35 mouse cellular contexts compared by ENCODE assay signal in the genomic region with DNA sequence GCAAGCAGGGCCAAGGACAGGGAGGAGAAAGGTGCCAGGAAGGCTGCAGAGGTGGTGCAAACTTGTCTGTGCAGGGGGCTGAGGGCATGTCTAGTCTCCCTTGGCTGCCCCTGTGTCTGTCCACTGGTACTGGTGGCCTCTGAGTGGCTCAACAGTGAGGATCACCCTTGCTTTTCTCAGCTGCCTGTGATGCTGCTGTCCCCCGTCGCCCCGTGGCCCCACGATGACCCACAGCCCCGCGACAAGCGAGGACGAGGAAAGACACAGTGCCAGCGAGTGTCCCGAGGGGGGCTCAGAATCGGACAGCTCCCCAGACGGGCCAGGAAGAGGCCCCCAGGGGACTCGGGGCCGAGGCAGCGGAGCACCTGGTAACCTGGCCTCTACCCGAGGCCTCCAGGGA. TPM values are rescaled to one million over a fixed set of nuclear protein-coding genes. Genes with fewer than 3 reads are reported as not detected.
DNase-seq lines count a peak whose midpoint lies in the region; ATAC-seq and TF ChIP-seq lines count a peak whose summit lies in the region.
"Had no signal": no experiment of that assay in that cellular context is flagged by ENCODE, and none has a peak within 500 bp of the region (broad histone marks: within the 10 kb centered on the region; RNA-seq: fewer than 3 reads in every experiment).

No protein-coding gene starts in this region.

- no peaks in the 10 kb centered on the region for H3K27me3 ChIP-seq in cerebellum, adult 2 months (ENCODE audit: control insufficient read depth, insufficient read depth, low read length)
- no peaks in the 10 kb centered on the region for H3K27me3 ChIP-seq in hindbrain, postnatal 0 days (ENCODE audit: insufficient read depth, low read length)
- H3K27me3 ChIP-seq in hindbrain, embryonic 11.5 days (ENCODE audit: control insufficient read depth, insufficient read depth, low read length): 0 out of 2 replicates have a peak, but pooled peaks cover 2% of the 10 kb centered on the region
- H3K27me3 ChIP-seq in limb, embryonic 13.5 days: peaks cover 46% of the 10 kb centered on the region
- peaks cover 64% of the 10 kb centered on the region for H3K27me3 ChIP-seq in limb, embryonic 10.5 days (ENCODE audit: low read depth, poor library complexity, severe bottlenecking)
- 0 out of 2 replicates have a peak, but pooled peaks cover 6% of the 10 kb centered on the region for H3K27me3 ChIP-seq in neural tube, embryonic 13.5 days

- DNase-seq in cerebellum, adult 8-10 months: peak; percentile 27
- DNase-seq in cerebellum, adult 2 months: no peak
- DNase-seq in hindbrain, postnatal 0 days (ENCODE audit: low spot score): no peak
- DNase-seq in hindbrain, embryonic 11.5 days (ENCODE audit: low spot score): no peak
- DNase-seq in limb, embryonic 10.5 days (ENCODE audit: low spot score): no peak
- DNase-seq in neural tube, embryonic 10.5 days (ENCODE audit: extremely low spot score, low spot score): no peak
- DNase-seq: adrenal gland, adult 8-10 months; gastrocnemius, postnatal 25 days; heart, adult 18-20 months; heart, postnatal 4 days; kidney, postnatal 14 days; liver, postnatal 0 days; right cerebral cortex, postnatal 4 days; thymus, adult 2 months; thymus, postnatal 36 days had no signal

- 67% methylated on average over 16 of the region's 16 CpGs for WGBS in cerebellum, adult 2 months
- WGBS in hindbrain, postnatal 0 days: 61% methylated on average over 16 of the region's 16 CpGs
- WGBS in hindbrain, embryonic 11.5 days: 59% methylated on average over 16 of the region's 16 CpGs
- WGBS in limb, embryonic 13.5 days: 58% methylated on average over 16 of the region's 16 CpGs
- 56% methylated on average over 16 of the region's 16 CpGs for WGBS in limb, embryonic 10.5 days
- WGBS in neural tube, embryonic 13.5 days: 65% methylated on average over 16 of the region's 16 CpGs

- no peak for TF ChIP-seq CTCF in cerebellum, adult 2 months (IDR thresholded peaks at IDR 0.05; ENCODE audit: borderline replicate concordance, insufficient read depth, low read depth, low read length)
- TF ChIP-seq CTCF in hindbrain, postnatal 0 days (IDR thresholded peaks at IDR 0.05; ENCODE audit: low read depth): no peak

- H3K4me3 ChIP-seq in cerebellum, adult 2 months (replicated peaks; ENCODE audit: insufficient read depth, low read depth, low read length): no peak overlapping the region
- no peak overlapping the region for H3K4me3 ChIP-seq in hindbrain, postnatal 0 days (ENCODE audit: low read length)
- H3K4me3 ChIP-seq in hindbrain, embryonic 11.5 days (ENCODE audit: low read depth, low read length): no peak overlapping the region
- H3K4me3 ChIP-seq in limb, embryonic 13.5 days: no peak overlapping the region
- H3K4me3 ChIP-seq in limb, embryonic 10.5 days: no peak overlapping the region
- no peak overlapping the region for H3K4me3 ChIP-seq in neural tube, embryonic 13.5 days
- H3K4me3 ChIP-seq: embryonic facial prominence, embryonic 15.5 days; liver, embryonic 12.5 days had no signal

- peaks cover 6% of the 10 kb centered on the region; the same call in 1 of the 2 replicates for H3K4me1 ChIP-seq in cerebellum, adult 2 months (ENCODE audit: control insufficient read depth, insufficient read depth, low read length)
- 0 out of 2 replicates have a peak, but pooled peaks cover 4% of the 10 kb centered on the region for H3K4me1 ChIP-seq in hindbrain, postnatal 0 days (ENCODE audit: insufficient read depth, low read length)
- H3K4me1 ChIP-seq in hindbrain, embryonic 11.5 days (replicated peaks; ENCODE audit: control insufficient read depth, insufficient read depth, low read length): peaks cover 8% of the 10 kb centered on the region; the same call in 1 of the 2 replicates
- H3K4me1 ChIP-seq in limb, embryonic 13.5 days: peaks cover 36% of the 10 kb centered on the region
- peaks cover 33% of the 10 kb centered on the region for H3K4me1 ChIP-seq in limb, embryonic 10.5 days
- peaks cover 33% of the 10 kb centered on the region for H3K4me1 ChIP-seq in neural tube, embryonic 13.5 days (replicated peaks)

- no peak overlapping the region for H3K27ac ChIP-seq in cerebellum, adult 2 months (ENCODE audit: insufficient read depth, low read length)
- H3K27ac ChIP-seq in hindbrain, postnatal 0 days: no peak overlapping the region
- H3K27ac ChIP-seq in hindbrain, embryonic 11.5 days (ENCODE audit: low read depth, low read length): no peak overlapping the region
- H3K27ac ChIP-seq in limb, embryonic 13.5 days: no peak overlapping the region
- no peak overlapping the region for H3K27ac ChIP-seq in limb, embryonic 10.5 days
- no peak overlapping the region for H3K27ac ChIP-seq in neural tube, embryonic 13.5 days (replicated peaks)
- H3K27ac ChIP-seq: embryonic facial prominence, embryonic 10.5 days; embryonic facial prominence, embryonic 15.5 days; liver, embryonic 12.5 days; stomach, postnatal 0 days had no signal

- no peak overlapping the region for H3K9ac ChIP-seq in hindbrain, postnatal 0 days (replicated peaks; ENCODE audit: low read length)
- H3K9ac ChIP-seq in hindbrain, embryonic 11.5 days (ENCODE audit: low read depth, low read length): no peak overlapping the region
- peak overlapping the region; percentile 1; the same call in 1 of the 2 replicates for H3K9ac ChIP-seq in limb, embryonic 13.5 days
- peak overlapping the region; percentile 34; the same call in 1 of the 2 replicates for H3K9ac ChIP-seq in neural tube, embryonic 13.5 days
- H3K9ac ChIP-seq: embryonic facial prominence, embryonic 15.5 days; liver, embryonic 12.5 days; liver, postnatal 0 days had no signal

- 0 out of 2 replicates have a peak, but pooled peaks cover 12% of the 10 kb centered on the region for H3K36me3 ChIP-seq in hindbrain, postnatal 0 days (ENCODE audit: insufficient read depth, low read length)
- no peaks in the 10 kb centered on the region for H3K36me3 ChIP-seq in hindbrain, embryonic 11.5 days (ENCODE audit: control insufficient read depth, insufficient read depth, low read length)
- H3K36me3 ChIP-seq in limb, embryonic 13.5 days: peaks cover 6% of the 10 kb centered on the region
- no peaks in the 10 kb centered on the region for H3K36me3 ChIP-seq in limb, embryonic 10.5 days
- H3K36me3 ChIP-seq in neural tube, embryonic 13.5 days: peaks cover 47% of the 10 kb centered on the region
- H3K36me3 ChIP-seq: embryonic facial prominence, embryonic 15.5 days; G1E; liver, embryonic 12.5 days had no signal

- ATAC-seq in hindbrain, postnatal 0 days: no peak
- no peak for ATAC-seq in hindbrain, embryonic 11.5 days (ENCODE audit: low FRiP score)
- no peak for ATAC-seq in limb, embryonic 13.5 days (ENCODE audit: low FRiP score, low read depth)
- no peak for ATAC-seq in neural tube, embryonic 13.5 days (ENCODE audit: low read depth)
- ATAC-seq: intestine, postnatal 0 days; liver, embryonic 12.5 days; liver, postnatal 0 days had no signal

- H3K9me3 ChIP-seq in hindbrain, postnatal 0 days (ENCODE audit: low read length): no peaks in the 10 kb centered on the region
- no peaks in the 10 kb centered on the region for H3K9me3 ChIP-seq in hindbrain, embryonic 11.5 days (ENCODE audit: control insufficient read depth, low read length)
- no peaks in the 10 kb centered on the region for H3K9me3 ChIP-seq in limb, embryonic 13.5 days
- H3K9me3 ChIP-seq in limb, embryonic 10.5 days (replicated peaks): no peaks in the 10 kb centered on the region
- H3K9me3 ChIP-seq in neural tube, embryonic 13.5 days: no peaks in the 10 kb centered on the region
- H3K9me3 ChIP-seq: embryonic facial prominence, embryonic 10.5 days; embryonic facial prominence, embryonic 15.5 days; G1E; liver, embryonic 12.5 days had no signal

- no peak for TF ChIP-seq POLR2A in cerebellum, adult 2 months (IDR thresholded peaks at IDR 0.05; ENCODE audit: borderline replicate concordance, insufficient read depth, low read length)

- H3K4me2 ChIP-seq in hindbrain, postnatal 0 days (ENCODE audit: low read depth, low read length): 0 out of 2 replicates have a peak overlapping the region, but pooled peaks have one; percentile 62
- no peak overlapping the region for H3K4me2 ChIP-seq in hindbrain, embryonic 11.5 days (replicated peaks; ENCODE audit: low read depth, low read length)
- no peak overlapping the region for H3K4me2 ChIP-seq in limb, embryonic 13.5 days (replicated peaks)
- no peak overlapping the region for H3K4me2 ChIP-seq in neural tube, embryonic 13.5 days
- H3K4me2 ChIP-seq: embryonic facial prominence, embryonic 15.5 days; heart, embryonic 11.5 days; liver, embryonic 12.5 days had no signal

RNA-seq across cellular contexts. Expression of a gene that starts 2.4 kb away (rescaled TPM):
- 51.4 and 60.7 TPM in 2 replicates for polyA plus RNA-seq in cerebellum, adult 2 months (2012; rRNA removed)
- 39.0 and 41.8 TPM in 2 replicates for total RNA-seq in hindbrain, postnatal 0 days (2014; rRNA removed)
- polyA plus RNA-seq in hindbrain, postnatal 0 days (2015; fragmentation: Nextera tagmentation; extraction: Ambion mirVana): 36.3 and 36.6 TPM in 2 replicates
- 5.1 and 6.9 TPM in 2 replicates for polyA plus RNA-seq in hindbrain, embryonic 11.5 days (2014; fragmentation: Nextera tagmentation; extraction: Ambion mirVana)
- 3.1 and 3.3 TPM in 2 replicates for polyA plus RNA-seq in limb, embryonic 13.5 days (2015; fragmentation: Nextera tagmentation; extraction: Ambion mirVana)
- 0.31 and 0.40 TPM in 2 replicates for polyA plus RNA-seq in limb, embryonic 10.5 days (2016; fragmentation: Nextera tagmentation; extraction: Ambion mirVana)
- 26.5 and 27.7 TPM in 2 replicates for polyA plus RNA-seq in neural tube, embryonic 13.5 days (2015; fragmentation: Nextera tagmentation; extraction: Ambion mirVana)
- polyA plus RNA-seq: liver, postnatal 0 days had no signal

RNA-seq across cellular contexts. Expression of a gene that starts 5.8 kb away (rescaled TPM):
- polyA plus RNA-seq in cerebellum, adult 2 months (2012; rRNA removed): 2.4 and 3.0 TPM in 2 replicates
- 3.3 and 5.9 TPM in 2 replicates for total RNA-seq in hindbrain, postnatal 0 days (2014; rRNA removed)
- 4.4 and 4.5 TPM in 2 replicates for polyA plus RNA-seq in hindbrain, postnatal 0 days (2015; fragmentation: Nextera tagmentation; extraction: Ambion mirVana)
- polyA plus RNA-seq in hindbrain, embryonic 11.5 days (2014; fragmentation: Nextera tagmentation; extraction: Ambion mirVana): 2.7 TPM in 2 replicates
- 5.6 and 6.3 TPM in 2 replicates for polyA plus RNA-seq in limb, embryonic 13.5 days (2015; fragmentation: Nextera tagmentation; extraction: Ambion mirVana)
- polyA plus RNA-seq in limb, embryonic 10.5 days (2016; fragmentation: Nextera tagmentation; extraction: Ambion mirVana): 1.1 and 1.7 TPM in 2 replicates
- 2.8 TPM in 2 replicates for polyA plus RNA-seq in neural tube, embryonic 13.5 days (2015; fragmentation: Nextera tagmentation; extraction: Ambion mirVana)

RNA-seq across cellular contexts. Expression of a gene that starts 51.2 kb away (rescaled TPM):
- not detected in 2 replicates for polyA plus RNA-seq in cerebellum, adult 2 months (2012; rRNA removed)
- not detected in 2 replicates for total RNA-seq in hindbrain, postnatal 0 days (2014; rRNA removed)
- polyA plus RNA-seq in hindbrain, postnatal 0 days (2015; fragmentation: Nextera tagmentation; extraction: Ambion mirVana): not detected in 2 replicates
- not detected in 2 replicates for polyA plus RNA-seq in hindbrain, embryonic 11.5 days (2014; fragmentation: Nextera tagmentation; extraction: Ambion mirVana)
- 1.2 TPM in 1 of 2 replicates, not detected in the other for polyA plus RNA-seq in limb, embryonic 13.5 days (2015; fragmentation: Nextera tagmentation; extraction: Ambion mirVana)
- polyA plus RNA-seq in limb, embryonic 10.5 days (2016; fragmentation: Nextera tagmentation; extraction: Ambion mirVana): not detected in 2 replicates
- polyA plus RNA-seq in neural tube, embryonic 13.5 days (2015; fragmentation: Nextera tagmentation; extraction: Ambion mirVana): not detected in 2 replicates
- total RNA-seq: adrenal gland, adult 8-10 months; G1E; gastrocnemius, adult 18-20 months; gastrocnemius, postnatal 25 days; heart, adult 18-20 months; heart, postnatal 4 days; layer of hippocampus, adult 18-20 months; layer of hippocampus, postnatal 25 days; megakaryocyte, adult 5-6 weeks; monocyte, adult 5-6 weeks had no signal
- polyA plus RNA-seq: embryonic facial prominence, embryonic 10.5 days; embryonic facial prominence, embryonic 15.5 days; forebrain, embryonic 14.5 days; G1E; heart, embryonic 11.5 days; heart, embryonic 16.5 days; intestine, postnatal 0 days; limb, embryonic 14.5 days; liver, embryonic 12.5 days; liver, postnatal 0 days; lung, embryonic 16.5 days; spleen, adult 2 months; stomach, postnatal 0 days had no signal

RNA-seq across cellular contexts. Expression of a gene that starts 55.3 kb away (rescaled TPM):
- polyA plus RNA-seq in cerebellum, adult 2 months (2012; rRNA removed): not detected in 2 replicates
- total RNA-seq in hindbrain, postnatal 0 days (2014; rRNA removed): not detected in 2 replicates
- 0.13 TPM in 1 of 2 replicates, not detected in the other for polyA plus RNA-seq in hindbrain, postnatal 0 days (2015; fragmentation: Nextera tagmentation; extraction: Ambion mirVana)
- polyA plus RNA-seq in hindbrain, embryonic 11.5 days (2014; fragmentation: Nextera tagmentation; extraction: Ambion mirVana): not detected in 2 replicates
- polyA plus RNA-seq in limb, embryonic 13.5 days (2015; fragmentation: Nextera tagmentation; extraction: Ambion mirVana): 0.14 TPM in 1 of 2 replicates, not detected in the other
- 0.15 and 0.18 TPM in 2 replicates for polyA plus RNA-seq in limb, embryonic 10.5 days (2016; fragmentation: Nextera tagmentation; extraction: Ambion mirVana)
- not detected in 2 replicates for polyA plus RNA-seq in neural tube, embryonic 13.5 days (2015; fragmentation: Nextera tagmentation; extraction: Ambion mirVana)
- total RNA-seq: adrenal gland, adult 8-10 months; G1E; gastrocnemius, adult 18-20 months; gastrocnemius, postnatal 25 days; heart, adult 18-20 months; heart, postnatal 4 days; layer of hippocampus, adult 18-20 months; layer of hippocampus, postnatal 25 days; megakaryocyte, adult 5-6 weeks; monocyte, adult 5-6 weeks had no signal
- polyA plus RNA-seq: embryonic facial prominence, embryonic 10.5 days; forebrain, embryonic 14.5 days; frontal cortex, adult 2 months; G1E; heart, embryonic 11.5 days; heart, embryonic 16.5 days; intestine, postnatal 0 days; liver, embryonic 12.5 days; liver, postnatal 0 days; lung, embryonic 16.5 days; spleen, adult 2 months; stomach, postnatal 0 days had no signal

Comparison
In these comparisons a context has a peak if more than half of its experiments do, and no peak if none do; other contexts are left out.
1. H3K9ac ChIP-seq: peak in limb, embryonic 13.5 days (single experiment) and neural tube, embryonic 13.5 days (single experiment); none in hindbrain, postnatal 0 days (single experiment) and hindbrain, embryonic 11.5 days (single experiment).